Mouse (Mus musculus) embryonic facial prominence, embryonic 10.5 days (tissue): ENCODE measurements at regions not wholly inside any gene's neighbourhood (a gene's known extent, or its start where the extent isn't known, plus 50 kb on each side); places are given as distances from the start of the nearest gene placed in this dataset.

Experiments
- DNase-seq: peaks from one replicate; pipeline ENCODE4 v3.0.0-alpha.2; 2017; ENCODE audit warnings: low spot score
- H3K27ac ChIP-seq: fragments of 300-500 bp; sonication (generic); replicated peaks from 2 replicates; pipeline ENCODE4 v1.5.1; 2016; ENCODE audit warnings: mild to moderate bottlenecking
- H3K27me3 ChIP-seq: fragments of 300-500 bp; sonication (generic); replicated peaks from 2 replicates; pipeline ENCODE4 v1.6.1; 2016; ENCODE audit warnings: low read depth, mild to moderate bottlenecking; ENCODE audit not compliant: poor library complexity, severe bottlenecking
- H3K36me3 ChIP-seq: fragments of 300-500 bp; sonication (generic); replicated peaks from 2 replicates; pipeline ENCODE4 v1.6.1; 2016; ENCODE audit warnings: mild to moderate bottlenecking, moderate library complexity
- H3K4me1 ChIP-seq: fragments of 300-500 bp; sonication (generic); 2 replicates; pipeline ENCODE4 v1.6.1; 2016
- H3K4me3 ChIP-seq: fragments of 300-500 bp; sonication (generic); 2 replicates; pipeline ENCODE4 v1.5.1; 2016; ENCODE audit warnings: mild to moderate bottlenecking, moderate library complexity
- H3K9me3 ChIP-seq: fragments of 300-500 bp; sonication (generic); 2 replicates; pipeline ENCODE4 v1.6.1; 2016; ENCODE audit warnings: mild to moderate bottlenecking
- WGBS: fragments of 180-500 bp; shearing (Covaris S2); methylation state at CpG from one replicate; pipeline ENCODE4 v1.1.7; 2016; 5-methylcytosine and 5-hydroxymethylcytosine counted together

- no peaks in the 10 kb centered on the region for H3K36me3 ChIP-seq
- H3K9me3 ChIP-seq: no peaks in the 10 kb centered on the region
- 81% methylated on average over 1 of the region's 1 CpGs for WGBS
- no peak overlapping the region for H3K4me3 ChIP-seq
- DNase-seq: no peak
- H3K4me1 ChIP-seq: no peaks in the 10 kb centered on the region
- H3K27ac ChIP-seq: no peak overlapping the region
- H3K27me3 ChIP-seq: no peaks in the 10 kb centered on the region
Measured at GRCm38 (mm10) chr5:133653431-133653830, 446.1 kb upstream of the Castor2 start.

GRCm38 (mm10) chr5:133650246-133650645 lies 449.3 kb upstream of the Castor2 start:
- no peaks in the 10 kb centered on the region for H3K27me3 ChIP-seq
- no peak overlapping the region for H3K4me3 ChIP-seq
- no peaks in the 10 kb centered on the region for H3K4me1 ChIP-seq
- no peaks in the 10 kb centered on the region for H3K36me3 ChIP-seq
- no peak for DNase-seq
- H3K27ac ChIP-seq: no peak overlapping the region
- WGBS: 84% methylated on average over 3 of the region's 3 CpGs
- H3K9me3 ChIP-seq: 0 out of 2 replicates have a peak, but pooled peaks cover 2% of the 10 kb centered on the region

GRCm38 (mm10) chr5:133645696-133646195 lies 453.8 kb upstream of the Castor2 start:
- H3K36me3 ChIP-seq: no peaks in the 10 kb centered on the region
- DNase-seq: no peak

GRCm38 (mm10) chr5:133643326-133643725 lies 456.2 kb upstream of the Castor2 start:
- Histone ChIP-seq H3K27me3 (no peaks in the 10 kb centered on the region), H3K36me3 (no peaks in the 10 kb centered on the region), H3K4me3 (no peak overlapping the region), H3K9me3 (0 out of 2 replicates have a peak, but pooled peaks cover 2% of the 10 kb centered on the region), H3K4me1 (no peaks in the 10 kb centered on the region), H3K27ac (no peak overlapping the region)
- DNase-seq: no peak
- WGBS: 79% methylated on average over 2 of the region's 2 CpGs

More at GRCm38 (mm10) chr5:133645696-133646195, 453.8 kb upstream of the Castor2 start:
- no peak overlapping the region for H3K4me3 ChIP-seq
- no peak overlapping the region for H3K27ac ChIP-seq
- no peaks in the 10 kb centered on the region for H3K27me3 ChIP-seq
- H3K9me3 ChIP-seq: 0 out of 2 replicates have a peak, but pooled peaks cover 2% of the 10 kb centered on the region
- WGBS: 91% methylated on average over 3 of the region's 3 CpGs
- H3K4me1 ChIP-seq: no peaks in the 10 kb centered on the region

- Histone ChIP-seq H3K27ac (no peak overlapping the region), H3K36me3 (no peaks in the 10 kb centered on the region), H3K9me3 (no peaks in the 10 kb centered on the region), H3K4me1 (no peaks in the 10 kb centered on the region), H3K27me3 (no peaks in the 10 kb centered on the region), H3K4me3 (no peak overlapping the region)
- no peak for DNase-seq
- 62% methylated on average over 5 of the region's 5 CpGs for WGBS
Measured at GRCm38 (mm10) chr5:133634481-133634880, 465.0 kb upstream of the Castor2 start.

- Histone ChIP-seq H3K4me1 (no peaks in the 10 kb centered on the region), H3K4me3 (no peak overlapping the region), H3K27ac (no peak overlapping the region), H3K9me3 (no peaks in the 10 kb centered on the region), H3K36me3 (no peaks in the 10 kb centered on the region), H3K27me3 (no peaks in the 10 kb centered on the region)
- no peak for DNase-seq
Measured at GRCm38 (mm10) chr5:133631812-133632211, 467.7 kb upstream of the Castor2 start.

- no peak overlapping the region for H3K27ac ChIP-seq
- no peaks in the 10 kb centered on the region for H3K27me3 ChIP-seq
- H3K4me3 ChIP-seq: no peak overlapping the region
- H3K36me3 ChIP-seq: no peaks in the 10 kb centered on the region
- H3K4me1 ChIP-seq: no peaks in the 10 kb centered on the region
- 85% methylated on average over 8 of the region's 8 CpGs for WGBS
- no peaks in the 10 kb centered on the region for H3K9me3 ChIP-seq
- no peak for DNase-seq
Measured at GRCm38 (mm10) chr5:133619347-133619746, 480.2 kb upstream of the Castor2 start.

GRCm38 (mm10) chr5:133601241-133601739 lies 498.2 kb upstream of the Castor2 start:
- 77% methylated on average over 8 of the region's 8 CpGs for WGBS
- no peak overlapping the region for H3K4me3 ChIP-seq
- H3K27me3 ChIP-seq: no peaks in the 10 kb centered on the region; the same call in 1 of the 2 replicates
- H3K4me1 ChIP-seq: no peaks in the 10 kb centered on the region
- H3K27ac ChIP-seq: no peak overlapping the region
- H3K36me3 ChIP-seq: no peaks in the 10 kb centered on the region
- no peak for DNase-seq
- no peaks in the 10 kb centered on the region for H3K9me3 ChIP-seq

GRCm38 (mm10) chr5:133600630-133601029 lies 498.9 kb upstream of the Castor2 start:
- Histone ChIP-seq H3K27me3 (no peaks in the 10 kb centered on the region; the same call in 1 of the 2 replicates), H3K4me1 (no peaks in the 10 kb centered on the region), H3K36me3 (no peaks in the 10 kb centered on the region), H3K9me3 (no peaks in the 10 kb centered on the region), H3K27ac (no peak overlapping the region), H3K4me3 (no peak overlapping the region)
- WGBS: 55% methylated on average over 5 of the region's 5 CpGs
- no peak for DNase-seq

GRCm38 (mm10) chr5:133598105-133598504 lies 501.4 kb upstream of the Castor2 start:
- no peaks in the 10 kb centered on the region for H3K4me1 ChIP-seq
- no peak overlapping the region for H3K4me3 ChIP-seq
- no peaks in the 10 kb centered on the region; the same call in 1 of the 2 replicates for H3K27me3 ChIP-seq
- WGBS: 93% methylated on average over 3 of the region's 3 CpGs
- no peak overlapping the region for H3K27ac ChIP-seq
- no peak for DNase-seq
- no peaks in the 10 kb centered on the region for H3K9me3 ChIP-seq
- no peaks in the 10 kb centered on the region for H3K36me3 ChIP-seq

- no peaks in the 10 kb centered on the region for H3K9me3 ChIP-seq
- DNase-seq: no peak
- no peaks in the 10 kb centered on the region for H3K36me3 ChIP-seq
- no peak overlapping the region for H3K27ac ChIP-seq
- peaks cover 3% of the 10 kb centered on the region; the same call in 1 of the 2 replicates for H3K4me1 ChIP-seq
- H3K27me3 ChIP-seq: no peaks in the 10 kb centered on the region
- H3K4me3 ChIP-seq: no peak overlapping the region
Measured at GRCm38 (mm10) chr5:133586492-133586891, 513.0 kb upstream of the Castor2 start.

GRCm38 (mm10) chr5:133585181-133585580 lies 514.3 kb upstream of the Castor2 start:
- no peak overlapping the region for H3K27ac ChIP-seq
- whole genome bisulfite sequencing: 26% methylated on average over 3 of the region's 3 CpGs

GRCm38 (mm10) chr5:133576595-133576994 lies 522.9 kb upstream of the Castor2 start:
- no peaks in the 10 kb centered on the region for H3K27me3 ChIP-seq
- no peaks in the 10 kb centered on the region for H3K9me3 ChIP-seq
- 77% methylated on average over 6 of the region's 6 CpGs for WGBS
- H3K4me3 ChIP-seq: no peak overlapping the region
- no peak overlapping the region for H3K27ac ChIP-seq
- H3K4me1 ChIP-seq: no peaks in the 10 kb centered on the region
- no peaks in the 10 kb centered on the region for H3K36me3 ChIP-seq
- no peak for DNase-seq

More at GRCm38 (mm10) chr5:133585181-133585580, 514.3 kb upstream of the Castor2 start:
- H3K9me3 ChIP-seq: no peaks in the 10 kb centered on the region
- no peaks in the 10 kb centered on the region for H3K27me3 ChIP-seq
- H3K4me3 ChIP-seq: no peak overlapping the region
- H3K36me3 ChIP-seq: no peaks in the 10 kb centered on the region
- peaks cover 3% of the 10 kb centered on the region; the same call in 1 of the 2 replicates for H3K4me1 ChIP-seq
- peak; percentile 66 for DNase-seq
